Comparison of ENCODE assay signal across 8 mouse cellular contexts in genomic region chr13:51833611-51834010, GRCm38 (mm10). TPM values are rescaled to one million over a fixed set of nuclear protein-coding genes. Genes with fewer than 3 reads are reported as not detected.
DNase-seq lines count a peak whose midpoint lies in the region; ATAC-seq lines count a peak whose summit lies in the region.

No protein-coding gene starts in this region.

- no peaks in the 10 kb centered on the region for H3K9me3 ChIP-seq in forebrain, embryonic 13.5 days (replicated peaks)
- H3K9me3 ChIP-seq in forebrain, embryonic 16.5 days (ENCODE audit: control insufficient read depth, low read length) = no peaks in the 10 kb centered on the region

- no peak overlapping the region for H3K4me2 ChIP-seq in forebrain, embryonic 13.5 days
- H3K4me2 ChIP-seq in forebrain, embryonic 16.5 days (ENCODE audit: low read length) = no peak overlapping the region

- DNase-seq in 3T3-L1 (ENCODE audit: low read depth, low spot score) = peak; percentile 47
- DNase-seq in cerebellum, adult 9-11 months = peak; percentile 93
- DNase-seq in kidney, postnatal 36 days = peak; percentile 64 to 66
- DNase-seq in layer of hippocampus, postnatal 25 days (ENCODE audit: extremely low spot score in 1 of 2, low spot score in 1 of 2) = no peak
- no peak for DNase-seq in spleen, postnatal 10 days (ENCODE audit: low spot score in 2 of 2)
- no peak for DNase-seq in layer of hippocampus, adult 18-20 months (ENCODE audit: low spot score in 2 of 2)

- no peaks in the 10 kb centered on the region for H3K36me3 ChIP-seq in forebrain, embryonic 13.5 days (ENCODE audit: poor library complexity, severe bottlenecking)
- no peaks in the 10 kb centered on the region for H3K36me3 ChIP-seq in forebrain, embryonic 16.5 days (ENCODE audit: control insufficient read depth, insufficient read depth)

- 0 out of 2 replicates have a peak, but pooled peaks have one; percentile 24 for ATAC-seq in forebrain, embryonic 13.5 days
- no peak for ATAC-seq in forebrain, embryonic 16.5 days

- no peak overlapping the region for H3K9ac ChIP-seq in forebrain, embryonic 13.5 days
- no peak overlapping the region for H3K9ac ChIP-seq in forebrain, embryonic 16.5 days (replicated peaks; ENCODE audit: low read depth, low read length)

- 51% methylated on average over 2 of the region's 2 CpGs for WGBS in forebrain, embryonic 13.5 days
- WGBS in forebrain, embryonic 16.5 days = 54% methylated on average over 2 of the region's 2 CpGs

- H3K27ac ChIP-seq in forebrain, embryonic 13.5 days = no peak overlapping the region
- no peak overlapping the region for H3K27ac ChIP-seq in forebrain, embryonic 16.5 days (ENCODE audit: low read length)

- peaks cover 18% of the 10 kb centered on the region for H3K27me3 ChIP-seq in forebrain, embryonic 13.5 days
- no peaks in the 10 kb centered on the region; the same call in 1 of the 2 replicates for H3K27me3 ChIP-seq in forebrain, embryonic 16.5 days (replicated peaks; ENCODE audit: control insufficient read depth, insufficient read depth, low read length)

- no peaks in the 10 kb centered on the region for H3K4me1 ChIP-seq in forebrain, embryonic 13.5 days
- H3K4me1 ChIP-seq in forebrain, embryonic 16.5 days (replicated peaks; ENCODE audit: control insufficient read depth, insufficient read depth, low read length) = no peaks in the 10 kb centered on the region

- no peak overlapping the region for H3K4me3 ChIP-seq in forebrain, embryonic 13.5 days
- no peak overlapping the region for H3K4me3 ChIP-seq in forebrain, embryonic 16.5 days (replicated peaks; ENCODE audit: low read length)

RNA-seq across cellular contexts. Expression of gene Gadd45g, which starts 12.9 kb away (rescaled TPM):
- polyA plus RNA-seq in forebrain, embryonic 13.5 days (2015; fragmentation: Nextera tagmentation; extraction: Ambion mirVana) = 235 and 252 TPM in 2 replicates
- polyA plus RNA-seq in forebrain, embryonic 16.5 days (2015; fragmentation: Nextera tagmentation; extraction: Ambion mirVana) = 119 and 122 TPM in 2 replicates
- 10 to 100 TPM; 16.5 to 24.1 TPM for total RNA-seq in layer of hippocampus, postnatal 25 days (2021)
- total RNA-seq in layer of hippocampus, adult 18-20 months (2021) = 10 to 100 TPM; 21.9 to 22.9 TPM

RNA-seq across cellular contexts. Expression of gene Sema4d, which starts 40.1 kb away (rescaled TPM):
- 10.8 TPM in 2 replicates for polyA plus RNA-seq in forebrain, embryonic 13.5 days (2015; fragmentation: Nextera tagmentation; extraction: Ambion mirVana)
- 20.8 and 24.6 TPM in 2 replicates for polyA plus RNA-seq in forebrain, embryonic 16.5 days (2015; fragmentation: Nextera tagmentation; extraction: Ambion mirVana)
- 100 to 1,000 TPM; 127 to 132 TPM for total RNA-seq in layer of hippocampus, postnatal 25 days (2021)
- 10 to 100 TPM; 78.8 to 79.1 TPM for total RNA-seq in layer of hippocampus, adult 18-20 months (2021)

Comparison
In these comparisons a context has a peak if more than half of its experiments do, and no peak if none do; other contexts are left out.
1. DNase-seq: peak in 3T3-L1 (single experiment), cerebellum, adult 9-11 months (single experiment) and kidney, postnatal 36 days (2 of 2); none in layer of hippocampus, postnatal 25 days (0 of 2), spleen, postnatal 10 days (0 of 2) and layer of hippocampus, adult 18-20 months (0 of 2).